Mouse (Mus musculus): ENCODE measurements around the gene Pde10a.

The Pde10a gene

DNA sequence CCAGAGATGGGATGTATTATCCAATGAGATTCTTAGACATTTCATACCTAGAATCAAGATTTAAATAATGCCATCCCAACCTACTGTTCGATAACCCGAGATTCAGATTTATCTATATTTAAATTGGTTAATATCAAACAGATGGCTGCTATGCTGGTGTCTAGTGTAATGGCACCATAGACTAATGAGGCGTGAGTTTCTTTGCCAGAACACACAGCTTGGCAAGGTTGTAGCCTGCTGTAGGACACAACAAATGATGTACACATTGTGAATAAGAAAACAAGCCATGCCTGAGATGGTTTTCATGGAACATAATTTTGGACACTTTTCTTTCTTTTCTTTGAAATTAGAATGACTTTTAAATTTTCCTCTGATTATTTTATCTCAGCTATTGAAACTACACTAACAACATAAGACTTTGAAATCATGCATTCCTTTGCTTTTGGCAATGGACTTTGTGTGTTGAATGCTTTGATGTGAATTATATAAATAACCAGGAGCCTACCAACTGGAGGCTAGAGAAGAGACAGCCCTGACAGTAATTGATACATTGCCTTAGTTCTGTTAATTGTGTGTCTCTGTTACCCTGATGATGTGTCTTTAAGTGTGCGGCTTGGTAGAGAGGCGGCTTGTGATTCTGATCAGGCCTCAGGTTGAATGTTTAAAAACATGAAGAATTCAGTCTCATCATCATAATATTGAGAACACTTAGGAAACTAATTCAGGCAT, 378.5 kb downstream of the Pde10a start:
- DNase-seq, result peak; percentile 38

DNA sequence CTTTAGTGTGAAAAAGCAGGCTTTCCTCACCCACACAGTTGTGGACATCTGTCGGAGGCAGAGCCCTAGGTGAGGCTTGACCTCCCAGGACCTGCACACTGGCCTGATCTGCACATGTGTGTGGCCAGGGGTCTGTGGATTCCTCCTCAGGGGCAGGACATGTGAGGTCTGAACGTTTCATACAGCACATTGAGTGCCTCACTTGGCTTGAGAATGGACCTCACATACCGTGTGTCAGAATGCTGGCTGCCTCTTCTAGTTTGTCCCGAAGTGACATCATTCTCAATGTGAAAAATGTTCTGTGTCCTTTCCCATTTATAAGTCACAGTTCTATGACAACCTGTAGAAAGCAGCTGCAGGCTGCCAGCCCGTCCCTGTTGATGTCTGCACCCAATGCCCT, 385.4 kb downstream of the Pde10a start:
- no peak for DNase-seq

DNA sequence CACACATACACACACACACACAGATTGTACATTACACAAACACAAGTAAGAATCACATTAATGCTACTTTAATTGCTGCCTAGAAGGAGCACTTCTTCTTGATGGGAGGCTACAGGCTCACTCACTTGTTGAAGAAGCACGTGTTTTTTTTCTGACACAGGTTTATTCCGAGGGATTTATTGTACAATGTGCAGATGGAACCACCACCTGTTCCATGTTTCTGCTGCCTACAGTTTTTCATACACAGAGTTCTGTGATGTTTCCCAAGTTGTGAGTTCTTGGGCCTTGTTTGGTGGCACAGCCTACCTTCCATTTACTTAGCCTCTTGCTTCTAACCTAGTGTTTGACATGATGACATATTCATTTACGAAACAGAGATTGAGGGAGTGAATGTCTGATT, 387.8 kb downstream of the Pde10a start:
- DNase-seq, result no peak

DNA sequence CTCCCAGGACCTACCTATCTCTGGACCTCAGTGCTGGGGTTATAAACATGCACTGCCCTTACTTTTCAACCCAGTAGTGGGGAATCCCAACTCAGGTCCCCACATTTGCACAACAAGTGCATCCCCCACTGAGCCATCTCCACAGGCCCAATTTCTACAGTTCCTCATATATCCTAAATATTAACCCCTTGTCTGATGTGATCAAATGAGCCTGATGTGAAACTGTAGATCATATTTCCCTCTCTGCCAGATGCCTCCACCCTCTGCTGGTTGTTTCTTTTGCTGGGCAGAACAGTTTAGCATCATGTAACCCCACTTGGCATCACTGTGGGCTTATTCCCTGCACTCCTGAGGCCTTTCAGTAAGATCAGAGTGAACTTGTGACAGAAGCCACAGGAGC, 390.5 kb downstream of the Pde10a start:
- no peak for DNase-seq

DNA sequence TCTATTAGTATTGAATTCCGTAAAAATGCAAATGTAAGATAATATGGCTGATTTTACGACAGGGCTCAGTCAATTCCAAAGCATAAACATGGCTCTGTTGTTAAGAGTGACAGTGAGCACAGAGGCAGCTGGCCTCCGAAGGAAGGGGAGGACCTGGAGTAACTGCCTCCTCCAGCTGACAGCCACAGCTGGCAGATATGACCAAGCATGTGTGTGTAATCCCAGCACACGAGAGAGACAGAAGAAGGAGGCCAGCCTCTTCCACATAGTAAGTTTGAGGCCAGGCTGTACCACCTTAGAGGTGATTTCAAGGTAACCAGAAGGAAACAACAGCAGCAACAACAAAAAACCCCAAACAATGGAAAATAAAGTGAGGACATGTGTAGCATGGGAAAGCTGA, 397.9 kb downstream of the Pde10a start:
- DNase-seq, result no peak

DNA sequence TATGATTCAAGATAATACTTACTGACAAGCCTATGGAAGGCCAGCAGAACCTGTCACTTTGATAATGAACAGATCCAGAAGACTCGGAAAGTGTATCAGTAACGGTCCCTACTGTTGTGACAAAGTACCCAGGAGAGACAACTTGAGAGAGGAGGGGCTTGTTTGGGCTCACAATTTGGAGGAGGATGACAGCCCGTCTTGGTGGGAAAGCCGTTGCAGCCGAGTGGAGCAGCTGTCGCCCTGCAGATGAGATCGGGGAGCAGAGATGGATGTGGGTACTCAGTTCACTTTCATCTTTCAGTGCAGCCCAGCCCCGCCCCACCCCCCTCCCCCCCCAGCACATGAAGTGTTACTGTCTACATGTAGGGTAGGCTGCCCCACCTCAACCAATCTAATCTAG, 398.6 kb downstream of the Pde10a start:
- DNase-seq, result no peak

DNA sequence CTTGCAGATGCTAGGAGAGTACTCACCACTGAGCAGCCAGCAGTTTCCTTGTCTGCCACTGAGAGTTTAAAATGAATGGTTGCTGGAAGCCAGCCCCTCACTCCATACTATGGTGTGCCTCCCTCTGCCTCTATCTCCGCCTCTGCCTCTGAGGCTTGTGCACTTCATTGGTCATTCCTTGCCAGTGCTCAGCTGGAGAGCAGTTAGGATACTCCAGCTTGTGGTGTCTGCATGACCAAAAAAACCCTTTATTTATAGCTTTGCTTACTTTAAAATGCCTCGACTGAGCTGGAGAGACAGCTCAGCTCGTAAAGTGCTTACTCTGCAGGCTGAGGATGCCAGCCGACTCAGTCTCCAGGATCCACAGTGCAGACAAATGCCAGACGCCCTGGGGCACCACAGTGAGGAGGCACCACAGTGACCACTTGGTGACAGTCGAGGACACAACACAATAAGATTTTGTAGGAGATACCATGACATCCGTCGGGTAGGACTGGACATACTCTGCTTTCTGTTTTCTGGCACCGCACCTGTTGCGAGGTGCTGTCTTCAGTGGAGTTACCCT, 400.7 kb downstream of the Pde10a start:
- DNase-seq, result no peak

DNA sequence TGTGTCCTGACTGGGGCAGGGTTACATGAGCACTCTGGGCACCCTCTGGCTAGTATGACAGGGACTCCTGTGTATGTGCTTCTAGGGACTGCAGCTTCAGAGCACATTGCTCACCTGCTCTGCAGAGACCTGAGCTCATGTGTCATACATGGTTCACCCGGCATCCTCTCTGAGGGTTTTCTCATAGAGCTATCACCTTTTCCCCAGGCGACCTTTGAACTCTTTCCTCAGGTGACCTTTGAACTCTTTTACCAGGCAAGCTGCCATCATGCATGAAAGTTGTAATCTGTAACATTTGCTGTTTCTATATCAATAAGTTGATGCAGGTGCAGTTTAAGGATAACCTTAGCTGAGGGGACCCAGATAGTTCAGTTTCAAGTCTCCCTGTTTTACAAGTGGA, 403.4 kb downstream of the Pde10a start:
- DNase-seq, result no peak

DNA sequence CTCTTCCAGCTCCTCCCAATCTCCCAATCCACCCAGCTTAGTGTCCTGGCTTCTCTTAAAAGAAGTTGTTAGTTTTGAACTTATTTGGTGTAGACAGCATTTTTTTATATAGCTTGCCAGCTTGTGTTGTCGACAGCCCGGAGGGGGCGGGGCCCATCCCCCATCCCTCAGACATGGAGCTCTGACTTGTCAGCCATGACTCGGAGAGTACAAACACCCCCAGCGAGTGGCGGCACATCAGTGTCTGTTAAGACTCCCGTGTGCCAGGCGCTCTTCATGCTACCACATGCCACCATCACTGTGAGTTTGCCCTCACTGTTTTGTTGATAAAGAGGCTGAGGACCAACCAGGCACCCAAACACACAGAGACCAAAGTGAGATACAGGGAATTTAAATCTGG, 404.5 kb downstream of the Pde10a start:
- no peak for DNase-seq

DNA sequence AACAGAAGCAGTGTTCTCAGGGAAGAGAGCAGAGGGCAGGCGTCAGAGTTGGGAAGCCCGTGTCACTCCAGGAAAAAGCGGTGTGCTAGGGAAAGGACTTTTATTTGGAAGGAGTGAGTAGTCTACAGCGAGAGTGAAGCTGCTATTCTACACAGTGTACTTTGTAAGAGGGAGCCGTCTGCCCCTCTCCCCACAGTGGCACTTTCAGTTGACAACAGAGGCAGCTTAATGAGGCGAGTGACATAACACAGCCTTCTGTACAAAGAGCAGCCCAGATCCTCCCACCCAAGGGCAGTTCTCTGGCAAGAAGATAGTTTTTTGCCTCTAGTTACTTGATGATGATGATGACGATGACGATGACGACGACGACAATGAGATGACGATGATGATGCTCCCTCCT, 410.4 kb downstream of the Pde10a start:
- no peak for DNase-seq

DNA sequence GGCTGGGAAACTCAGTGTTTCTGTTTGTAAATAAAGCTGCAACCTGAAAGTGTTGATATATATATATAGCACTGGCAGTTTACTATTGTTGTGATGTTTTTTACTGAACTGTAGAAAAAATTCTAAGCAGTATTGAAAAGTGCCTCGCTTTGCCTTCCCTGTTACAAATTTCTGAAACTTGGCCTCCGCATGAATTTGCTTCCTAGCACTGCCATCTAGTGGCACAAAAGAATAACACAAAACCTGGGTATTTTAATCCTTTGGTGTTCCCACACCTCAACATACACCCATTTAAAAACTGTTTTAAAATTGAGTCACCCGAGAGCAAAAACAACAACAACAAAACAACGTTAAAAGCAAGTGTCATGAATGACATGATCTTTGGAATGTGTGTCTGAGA, 411.4 kb downstream of the Pde10a start:
- DNase-seq, result no peak

DNA sequence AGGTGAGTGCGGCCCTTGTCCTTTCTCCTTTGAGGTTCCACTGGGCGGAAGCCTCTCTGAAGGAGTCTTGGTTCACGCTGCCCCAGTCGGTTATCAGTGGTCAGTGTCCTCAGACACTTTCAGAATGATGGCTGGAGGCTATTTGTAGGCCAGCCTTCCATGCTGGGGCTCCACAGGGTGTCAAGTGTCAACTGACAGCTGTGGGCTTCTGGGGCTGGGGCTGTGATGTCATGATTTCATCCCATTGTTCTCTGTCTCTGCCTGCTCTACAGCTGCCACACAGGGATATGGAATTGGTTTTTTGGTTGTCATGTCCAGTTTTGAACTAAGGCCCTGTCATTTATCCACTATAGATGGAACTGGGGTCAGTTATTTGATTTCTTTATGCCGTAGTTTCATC, 426.4 kb downstream of the Pde10a start:
- DNase-seq, result no peak

DNA sequence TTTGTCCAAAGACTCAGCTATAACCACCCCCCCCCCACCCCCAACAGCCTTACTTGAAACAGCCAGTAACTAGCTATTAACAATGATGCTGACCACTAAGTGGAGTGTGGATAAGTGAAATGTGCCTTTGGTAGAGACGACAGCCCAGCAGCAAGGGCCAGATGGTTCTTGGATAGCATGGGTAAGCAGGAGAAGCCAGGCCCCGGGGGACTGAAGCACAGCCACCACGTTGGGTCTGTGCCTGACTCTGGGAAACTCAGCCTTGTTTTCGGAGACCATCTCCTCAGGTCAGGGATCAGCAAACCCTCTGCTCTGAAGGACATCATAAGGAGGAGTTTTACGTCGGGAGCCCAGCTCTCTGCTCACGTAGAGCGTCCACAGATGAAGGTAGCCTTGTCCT, 427.8 kb downstream of the Pde10a start:
- DNase-seq, result no peak

DNA sequence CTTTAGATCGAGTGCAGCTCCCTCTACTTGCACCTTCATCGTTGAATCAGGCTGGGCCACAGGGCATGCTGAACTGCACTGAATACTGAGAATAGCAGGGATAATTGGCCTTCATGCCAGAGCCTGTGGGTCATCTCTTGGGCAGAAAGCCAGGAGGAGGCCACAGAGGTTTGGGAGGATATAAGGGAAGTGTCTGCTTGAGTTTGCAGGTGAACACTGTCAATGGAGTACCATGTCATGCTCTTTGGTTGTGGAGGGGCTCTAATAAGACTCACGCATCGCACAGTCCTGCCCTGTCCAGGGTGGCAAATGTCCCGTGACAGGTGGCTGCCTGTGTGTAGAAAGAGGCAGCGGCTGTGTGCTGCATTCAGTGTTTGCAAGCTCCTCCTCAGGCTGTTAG, 433.0 kb downstream of the Pde10a start:
- peak; percentile 63 for DNase-seq

DNA sequence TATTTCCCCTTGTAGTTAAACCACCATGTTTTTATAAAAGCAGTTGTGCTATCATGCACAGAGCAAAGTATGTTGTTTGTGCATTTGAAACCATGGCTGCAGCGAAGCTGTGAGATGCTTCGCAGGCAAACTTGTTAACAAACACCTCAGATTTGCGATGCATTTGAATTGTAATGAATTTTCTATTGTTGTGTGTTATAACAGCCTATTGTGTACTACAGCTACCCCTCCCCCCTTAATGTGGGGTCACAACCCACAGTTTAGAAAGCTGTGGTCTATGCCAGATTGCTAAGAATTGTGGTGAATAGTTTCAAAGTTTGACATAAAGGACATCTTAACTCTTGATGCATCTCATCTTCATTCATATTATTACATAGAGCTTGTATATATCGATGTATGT, 435.2 kb downstream of the Pde10a start:
- no peak for DNase-seq

DNA sequence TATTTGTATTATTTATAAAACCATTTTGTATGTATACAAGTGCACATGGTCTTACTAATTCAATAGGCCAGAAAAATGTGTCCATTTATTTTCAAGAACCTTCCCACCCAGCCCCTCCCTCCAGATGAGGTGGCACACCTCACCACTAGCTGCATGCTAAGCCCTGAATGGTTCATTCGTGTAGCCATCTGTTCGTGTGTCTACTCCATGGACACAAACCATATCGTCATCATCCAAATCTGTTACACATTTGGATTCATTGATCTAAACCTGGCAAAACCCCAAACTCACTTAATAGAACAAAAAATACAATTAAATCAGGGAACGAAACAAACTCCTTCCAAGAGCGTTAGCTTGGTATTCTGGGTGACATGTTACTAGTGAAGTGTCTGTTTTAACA, 435.9 kb downstream of the Pde10a start:
- no peak for DNase-seq

DNA sequence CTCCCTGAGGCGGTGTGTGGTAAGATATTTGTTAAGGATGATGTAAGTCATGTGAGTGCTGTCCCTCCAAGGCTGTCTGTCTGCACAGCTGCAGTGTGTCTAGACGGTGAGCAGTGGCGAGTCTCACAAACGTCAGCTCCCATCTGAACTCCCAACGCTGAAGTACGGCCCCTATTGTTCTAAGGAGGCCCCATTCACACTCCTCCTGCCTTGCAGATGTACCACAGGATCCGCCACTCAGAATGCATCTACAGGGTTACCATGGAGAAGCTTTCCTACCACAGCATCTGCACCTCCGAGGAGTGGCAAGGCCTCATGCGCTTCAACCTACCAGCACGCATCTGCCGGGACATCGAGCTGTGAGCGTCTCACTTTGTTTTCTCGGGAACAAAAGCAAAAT, 436.5 kb downstream of the Pde10a start:
- DNase-seq, result no peak

DNA sequence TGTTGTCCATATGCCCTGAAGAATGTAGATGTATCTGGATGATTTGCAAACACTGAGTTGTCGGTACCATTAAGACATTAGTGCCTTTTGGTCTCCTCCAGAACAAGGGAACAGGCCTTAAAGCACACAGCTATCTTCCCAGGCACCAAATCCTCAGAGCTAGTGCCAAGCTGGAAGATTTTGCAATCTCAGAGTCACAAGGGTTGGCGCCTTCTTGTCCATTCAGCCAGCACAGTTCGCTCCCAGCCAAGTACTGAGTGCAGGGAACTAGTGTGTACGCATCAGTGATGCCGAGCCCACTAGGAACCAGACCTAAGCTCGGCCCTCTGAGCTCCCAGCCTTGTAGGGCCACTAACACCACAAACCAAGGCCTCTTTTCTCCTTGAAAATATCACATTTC, 440.0 kb downstream of the Pde10a start:
- no peak for DNase-seq

DNA sequence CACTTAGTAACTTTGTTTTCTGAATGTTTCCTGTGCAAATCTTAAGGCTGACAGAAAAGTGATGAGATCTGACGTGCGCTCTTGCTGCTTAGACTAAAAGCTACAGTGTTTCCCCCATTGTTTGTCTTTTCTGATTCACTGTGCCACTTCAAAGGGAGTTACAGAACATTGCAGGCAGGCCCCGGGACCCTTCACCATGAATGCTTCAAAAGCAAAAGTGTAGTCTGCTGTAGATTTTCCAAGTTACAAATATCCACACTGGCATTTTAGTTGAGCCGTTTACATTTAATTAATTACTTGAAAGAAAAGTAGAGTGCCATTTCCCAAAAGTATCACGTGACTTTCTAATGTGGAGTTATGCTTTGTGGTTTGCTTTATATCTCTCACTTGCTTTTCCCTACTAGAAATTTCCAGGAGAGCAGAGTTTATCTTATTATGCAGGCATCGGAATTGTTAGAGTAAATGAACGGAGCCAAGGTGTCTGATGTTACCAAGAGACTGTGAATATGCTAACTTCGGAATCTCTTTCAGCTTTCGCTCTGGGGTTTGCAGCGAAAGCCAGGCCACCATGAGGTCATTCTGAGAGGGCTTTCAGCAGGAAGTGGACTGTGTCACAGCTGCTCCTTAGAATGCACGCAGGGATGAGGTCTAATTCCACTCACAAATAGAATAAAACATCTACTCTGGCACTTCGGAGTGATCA, 447.1 kb downstream of the Pde10a start:
- no peak for DNase-seq

DNA sequence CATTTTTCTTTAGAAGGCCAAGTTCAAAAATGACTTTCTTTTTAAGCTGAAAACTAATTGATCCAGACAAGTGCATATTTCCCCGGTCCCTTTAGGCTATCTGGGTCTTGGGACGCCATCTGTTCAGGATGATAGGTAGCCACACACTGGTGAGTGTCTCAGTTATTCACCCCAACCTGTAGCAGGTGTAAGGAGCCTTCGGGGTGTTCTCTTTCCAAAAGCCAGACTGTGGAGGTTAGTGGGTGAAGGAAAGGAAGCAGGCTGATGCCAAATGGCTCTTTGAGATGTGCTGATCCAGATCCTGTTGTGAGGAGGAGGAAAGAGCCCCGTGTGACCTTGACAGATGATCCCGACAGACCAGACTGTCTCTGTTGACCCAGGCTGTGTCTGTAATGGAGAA, 448.2 kb downstream of the Pde10a start:
- DNase-seq, result peak; percentile 36

DNA sequence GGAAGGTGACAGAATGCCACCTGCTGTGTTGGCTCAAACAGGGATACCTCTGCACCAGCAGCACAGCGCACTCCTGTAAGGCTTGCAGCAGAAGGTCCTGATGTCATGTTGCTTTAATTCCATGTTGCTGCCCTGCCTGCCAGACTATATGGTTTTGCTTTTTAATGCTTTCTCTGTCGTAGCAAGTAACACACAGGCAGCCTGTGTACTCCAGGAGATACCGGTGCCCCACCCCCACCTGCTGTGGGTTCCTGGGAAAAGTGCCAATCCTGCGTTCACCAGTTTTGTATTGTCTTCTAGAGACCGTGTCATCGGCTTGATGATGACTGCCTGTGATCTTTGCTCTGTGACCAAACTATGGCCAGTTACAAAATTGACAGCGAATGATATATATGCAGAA, 449.3 kb downstream of the Pde10a start:
- DNase-seq, result peak; percentile 64

DNA sequence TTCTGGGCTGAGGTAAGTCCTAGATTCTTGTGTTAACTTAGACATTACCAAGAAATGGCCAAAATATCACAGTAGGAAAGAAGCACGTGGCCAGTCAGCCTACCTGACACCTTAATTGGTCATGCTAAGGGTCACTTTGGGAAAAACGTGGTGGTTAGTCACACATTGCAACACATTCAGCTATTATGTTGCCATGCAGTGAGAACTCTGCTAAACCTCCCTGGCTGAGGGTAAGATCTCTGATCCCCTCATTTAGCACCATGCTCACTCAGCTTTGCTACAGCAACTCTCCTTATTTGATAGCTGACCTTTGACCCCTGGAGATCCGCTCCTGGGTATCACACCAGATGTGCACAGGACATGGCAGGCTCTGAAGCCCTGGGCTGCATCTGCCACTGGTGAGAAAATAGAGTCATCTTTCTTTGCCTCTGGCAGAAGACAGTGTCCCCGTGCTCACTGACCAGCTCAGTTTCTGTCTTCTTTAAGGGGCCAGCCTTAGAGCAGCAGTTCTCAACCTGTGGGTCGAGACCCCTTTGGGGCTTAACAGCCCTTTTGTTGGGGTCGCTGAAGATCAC, 449.7 kb downstream of the Pde10a start:
- DNase-seq, result no peak

DNA sequence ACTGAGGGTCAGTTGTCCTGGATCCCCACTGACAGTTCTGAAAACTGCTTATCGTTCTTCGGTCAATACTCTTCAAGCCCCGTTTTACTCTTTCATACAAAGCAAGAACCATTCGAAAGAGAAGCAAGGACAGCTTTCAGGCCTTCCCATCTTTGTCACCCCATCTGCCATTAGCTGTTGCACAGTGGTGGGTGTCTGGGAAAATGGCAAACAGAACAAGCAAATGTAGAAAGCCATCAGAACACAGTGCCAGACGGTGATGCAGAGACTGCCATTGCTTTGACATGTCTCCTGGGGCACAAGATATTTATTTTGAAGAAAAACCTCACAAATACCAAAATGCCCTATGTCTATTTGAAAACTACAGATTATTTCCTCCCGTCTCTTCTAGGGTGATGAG, 451.6 kb downstream of the Pde10a start:
- no peak for DNase-seq

DNA sequence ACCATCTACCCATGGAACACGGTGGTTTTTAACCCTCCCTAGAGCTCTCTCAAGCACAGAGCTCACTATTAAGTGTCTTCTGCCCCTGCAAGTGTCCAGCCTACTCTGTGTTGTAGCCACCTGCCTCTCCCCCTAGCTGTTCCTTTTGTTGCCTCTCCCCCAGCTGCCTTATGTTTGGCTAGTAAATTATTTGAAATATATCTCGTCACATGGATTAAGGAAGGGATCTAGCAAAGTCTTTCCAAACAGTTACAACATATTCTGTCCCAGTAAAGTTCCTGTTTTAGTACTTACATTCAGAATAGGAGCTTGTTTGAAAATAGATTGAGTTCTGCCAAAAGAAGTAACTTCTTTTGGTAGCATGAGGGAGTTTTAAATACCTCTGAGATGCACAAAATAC, 452.1 kb downstream of the Pde10a start:
- no peak for DNase-seq

Measured in cerebellum, adult 9-11 months (tissue).